Mouse (Mus musculus) lung, embryonic 15.5 days (tissue): ENCODE measurements around the gene Mfn2. TPM values are rescaled to one million over a fixed set of nuclear protein-coding genes. Genes with fewer than 3 reads are reported as not detected.

Source experiments
- ATAC-seq: fragments of 200-750 bp; cut with Nextera tagmentation; 2 replicates; pipeline ENCODE4 v1.8.0; 2017; ENCODE audit warnings: moderate number of reproducible peaks, borderline replicate concordance; ENCODE audit not compliant: low FRiP score, low TSS enrichment; ENCODE audit errors: extremely low read depth
- H3K27ac ChIP-seq: fragments of 300-500 bp; sonication (generic); 2 replicates; pipeline ENCODE4 v1.5.1; 2015; ENCODE audit warnings: moderate library complexity, mild to moderate bottlenecking, inconsistent platforms
- H3K27me3 ChIP-seq: fragments of 300-500 bp; sonication (generic); 2 replicates; pipeline ENCODE4 v1.6.1; 2015; ENCODE audit warnings: inconsistent platforms
- H3K36me3 ChIP-seq: fragments of 300-500 bp; sonication (generic); 2 replicates; pipeline ENCODE4 v1.6.1; 2015; ENCODE audit warnings: inconsistent platforms
- H3K4me1 ChIP-seq: fragments of 300-500 bp; sonication (generic); 2 replicates; pipeline ENCODE4 v1.6.1; 2015; ENCODE audit warnings: inconsistent platforms
- H3K4me2 ChIP-seq: fragments of 300-500 bp; sonication (generic); 2 replicates; pipeline ENCODE4 v1.6.1; 2015; ENCODE audit warnings: inconsistent platforms, mild to moderate bottlenecking, moderate library complexity
- H3K4me3 ChIP-seq: fragments of 300-500 bp; sonication (generic); 2 replicates; pipeline ENCODE4 v1.5.1; 2015; ENCODE audit warnings: mild to moderate bottlenecking, inconsistent platforms
- H3K9ac ChIP-seq: fragments of 300-500 bp; sonication (generic); 2 replicates; pipeline ENCODE4 v1.6.1; 2015; ENCODE audit warnings: inconsistent platforms
- H3K9me3 ChIP-seq: fragments of 300-500 bp; sonication (generic); 2 replicates; pipeline ENCODE4 v1.6.1; 2016; ENCODE audit warnings: inconsistent platforms
- WGBS: fragments of 180-500 bp; shearing (Covaris S2); methylation state at CpG from one replicate; pipeline ENCODE4 v1.1.7; 2015; 5-methylcytosine and 5-hydroxymethylcytosine counted together
- polyA plus RNA-seq: library from polyadenylated mRNA; unstranded; fragments of >200 nt; fragmentation: Nextera tagmentation; extraction: Ambion mirVana; gene quantifications from 2 replicates; pipeline ENCODE4 v1.2.1, GENCODE M21; 2015

Gene Mfn2
- polyA plus RNA-seq, 1 experiment from 2014 or later: 36.2 TPM

DNA sequence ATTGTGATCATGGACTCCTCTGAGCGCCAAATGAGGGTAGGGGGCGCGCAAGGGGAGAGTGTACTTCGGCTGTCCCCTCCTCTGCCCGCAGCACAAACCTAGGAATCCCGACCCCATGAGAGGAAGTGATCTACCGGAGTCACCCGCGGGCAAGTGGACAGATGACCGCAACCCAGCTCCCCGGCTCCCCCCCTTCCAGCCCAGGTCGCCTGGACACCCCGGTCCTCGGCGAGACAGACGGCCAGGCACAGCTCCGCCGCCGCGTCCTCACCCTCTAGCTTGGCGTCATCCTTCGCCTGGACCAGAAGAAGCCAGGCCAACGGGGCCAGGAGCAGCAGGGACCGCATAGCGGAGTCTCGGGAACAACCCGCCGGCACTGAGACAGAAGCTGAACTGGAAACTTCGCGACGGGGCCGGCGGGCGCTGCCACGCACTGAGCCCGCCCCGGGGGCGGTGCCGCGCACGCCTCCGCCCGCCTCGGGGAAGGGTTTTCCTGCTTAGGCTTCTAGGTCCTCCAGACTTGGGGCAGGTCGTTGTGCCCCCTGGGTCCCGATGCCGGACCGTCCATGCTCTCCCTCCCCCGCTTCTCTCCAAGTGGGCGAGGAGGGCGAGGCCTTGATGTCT, 31.9 kb upstream of the Mfn2 start, which contains the start of gene Plod1:
TSS of gene Plod1 (minus strand) at position 437 of the 624 bp plus-strand sequence.
- Histone ChIP-seq H3K9me3 (no peaks in the 10 kb centered on the region), H3K27me3 (no peaks in the 10 kb centered on the region), H3K4me1 (peaks cover 33% of the 10 kb centered on the region), H3K9ac (peak within 1 kb of the TSS; percentile 72), H3K36me3 (no peaks in the 10 kb centered on the region), H3K4me3 (peak within 1 kb of the TSS; percentile 56), H3K4me2 (peak within 1 kb of the TSS; percentile 75), H3K27ac (peak within 1 kb of the TSS; percentile 56)
- ATAC-seq: peak; percentile 67
- under 1% methylated on average over 46 of the region's 51 CpGs for WGBS

DNA sequence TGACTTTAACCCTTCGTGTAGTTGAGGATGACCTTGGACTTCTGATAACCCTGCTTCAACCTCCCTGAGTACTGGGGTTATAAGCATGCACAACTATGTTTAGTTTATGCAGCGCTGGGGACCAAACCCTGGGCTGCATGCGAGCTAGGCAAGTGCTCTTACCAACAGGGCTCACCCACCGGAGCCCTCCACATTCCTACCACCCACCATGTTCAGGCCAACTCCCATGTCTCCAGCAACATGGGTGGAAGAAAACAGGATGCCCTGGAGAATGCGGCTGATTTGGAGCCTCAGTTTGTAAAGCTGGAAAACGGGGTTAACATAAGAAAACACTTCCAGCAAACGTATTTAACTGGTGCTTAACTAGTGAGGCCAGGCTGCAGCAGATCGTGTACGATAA, 31.4 kb upstream of the Mfn2 start:
- Histone ChIP-seq H3K4me3 (peak overlapping the region; percentile 56), H3K9ac (peak overlapping the region; percentile 72), H3K27ac (peak overlapping the region; percentile 56; the same call in 1 of the 2 replicates), H3K4me1 (peaks cover 32% of the 10 kb centered on the region), H3K4me2 (peak overlapping the region; percentile 75), H3K9me3 (no peaks in the 10 kb centered on the region), H3K27me3 (no peaks in the 10 kb centered on the region), H3K36me3 (no peaks in the 10 kb centered on the region)
- WGBS: 14% methylated on average over 9 of the region's 9 CpGs
- no peak for ATAC-seq

DNA sequence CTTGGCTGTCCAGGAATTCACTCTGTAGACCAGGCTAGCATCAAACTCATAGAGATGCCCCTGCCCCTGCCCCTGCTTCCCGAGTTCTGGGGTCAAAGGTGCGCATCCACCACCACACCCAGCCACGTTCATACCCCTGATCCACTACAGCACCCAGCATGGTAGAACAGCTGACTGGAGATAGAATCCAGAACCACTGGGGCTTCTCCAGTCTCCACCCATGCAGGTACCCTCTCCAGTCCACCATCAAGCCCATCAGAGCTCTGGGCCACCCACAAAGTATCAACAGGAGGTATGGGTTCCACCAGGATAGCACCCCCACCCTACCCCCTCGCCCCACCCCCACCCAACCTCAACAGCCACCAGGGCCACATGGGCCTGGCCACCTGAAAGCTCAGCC, 30.1 kb upstream of the Mfn2 start:
- peaks cover 24% of the 10 kb centered on the region for H3K4me1 ChIP-seq
- no peak overlapping the region for H3K9ac ChIP-seq
- H3K4me2 ChIP-seq: no peak overlapping the region
- H3K36me3 ChIP-seq: no peaks in the 10 kb centered on the region; the same call in 1 of the 2 replicates
- no peak for ATAC-seq
- no peaks in the 10 kb centered on the region for H3K9me3 ChIP-seq
- H3K4me3 ChIP-seq: no peak overlapping the region
- no peak overlapping the region for H3K27ac ChIP-seq
- no peaks in the 10 kb centered on the region for H3K27me3 ChIP-seq
- WGBS: 79% methylated on average over 4 of the region's 4 CpGs

DNA sequence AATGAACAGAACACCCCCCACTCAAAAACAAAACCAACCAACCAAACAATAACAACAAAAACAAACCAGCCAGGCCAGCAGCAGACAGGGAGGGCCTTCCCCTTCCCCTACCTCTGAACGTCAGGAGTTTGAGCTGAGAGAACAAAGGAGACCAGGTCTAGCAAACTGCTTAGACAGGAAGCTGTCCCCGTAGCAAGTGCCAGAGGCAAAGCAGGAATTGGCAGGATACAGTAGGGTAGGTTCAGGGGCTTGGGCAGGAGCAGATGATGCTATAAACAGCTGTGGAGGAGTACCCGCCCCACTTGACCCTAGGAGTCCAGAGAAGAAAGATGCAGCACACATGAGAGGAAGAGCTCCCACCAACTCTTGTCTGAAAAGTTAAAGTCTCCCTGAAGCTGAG, 29.6 kb upstream of the Mfn2 start:
- Histone ChIP-seq H3K4me3 (no peak overlapping the region), H3K9me3 (no peaks in the 10 kb centered on the region), H3K9ac (no peak overlapping the region), H3K4me1 (peaks cover 20% of the 10 kb centered on the region), H3K27me3 (no peaks in the 10 kb centered on the region), H3K27ac (no peak overlapping the region), H3K4me2 (no peak overlapping the region), H3K36me3 (no peaks in the 10 kb centered on the region; the same call in 1 of the 2 replicates)
- no peak for ATAC-seq
- WGBS: 59% methylated on average over 3 of the region's 3 CpGs

DNA sequence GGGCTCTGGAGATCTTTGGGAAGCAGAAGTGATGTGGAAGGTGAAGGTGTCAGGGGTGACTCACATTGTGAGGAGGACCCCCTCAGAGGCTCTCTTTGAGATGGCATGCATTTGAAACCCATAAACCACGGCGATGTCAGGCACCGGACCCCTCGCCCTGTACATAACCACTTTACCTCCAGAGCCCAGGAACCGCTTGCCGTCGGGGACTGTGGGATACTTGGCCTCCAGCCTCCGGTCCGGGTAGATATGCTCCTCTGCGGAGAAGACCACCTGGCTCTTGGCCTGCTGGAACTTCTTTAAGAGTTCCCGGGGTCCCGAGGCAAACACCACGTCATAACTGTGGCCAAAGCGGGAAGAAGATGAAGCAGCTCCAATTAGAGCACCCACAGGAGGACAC, 26.4 kb upstream of the Mfn2 start:
- no peaks in the 10 kb centered on the region for H3K27me3 ChIP-seq
- no peak overlapping the region for H3K4me2 ChIP-seq
- 96% methylated on average over 14 of the region's 14 CpGs for WGBS
- H3K4me3 ChIP-seq: no peak overlapping the region
- H3K4me1 ChIP-seq: peaks cover 8% of the 10 kb centered on the region
- no peaks in the 10 kb centered on the region; the same call in 1 of the 2 replicates for H3K36me3 ChIP-seq
- no peaks in the 10 kb centered on the region for H3K9me3 ChIP-seq
- no peak for ATAC-seq
- H3K27ac ChIP-seq: no peak overlapping the region
- no peak overlapping the region for H3K9ac ChIP-seq

DNA sequence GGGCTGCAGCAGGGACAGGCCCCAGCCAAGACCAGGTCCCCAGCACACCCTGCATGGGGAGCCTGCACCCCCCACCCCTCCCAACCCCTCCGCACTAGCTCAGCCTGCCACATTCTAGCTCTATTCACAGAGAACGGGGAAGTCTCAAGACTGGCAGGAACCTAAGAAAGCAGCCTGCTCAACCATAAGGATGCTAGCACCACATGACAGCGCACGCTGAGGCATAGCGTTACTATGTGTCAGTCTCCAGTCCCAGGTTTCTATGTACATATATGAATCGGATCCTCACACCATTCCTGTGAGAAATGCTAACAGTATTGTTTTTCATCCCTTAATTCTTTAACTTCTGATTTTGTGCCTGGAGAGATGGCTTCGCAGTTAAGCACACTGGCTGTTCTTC, 24.0 kb upstream of the Mfn2 start:
- Histone ChIP-seq H3K27ac (no peak overlapping the region), H3K4me2 (no peak overlapping the region), H3K4me3 (no peak overlapping the region), H3K27me3 (no peaks in the 10 kb centered on the region), H3K9ac (no peak overlapping the region), H3K9me3 (no peaks in the 10 kb centered on the region), H3K36me3 (no peaks in the 10 kb centered on the region; the same call in 1 of the 2 replicates), H3K4me1 (no peaks in the 10 kb centered on the region)
- 73% methylated on average over 7 of the region's 7 CpGs for WGBS
- no peak for ATAC-seq

DNA sequence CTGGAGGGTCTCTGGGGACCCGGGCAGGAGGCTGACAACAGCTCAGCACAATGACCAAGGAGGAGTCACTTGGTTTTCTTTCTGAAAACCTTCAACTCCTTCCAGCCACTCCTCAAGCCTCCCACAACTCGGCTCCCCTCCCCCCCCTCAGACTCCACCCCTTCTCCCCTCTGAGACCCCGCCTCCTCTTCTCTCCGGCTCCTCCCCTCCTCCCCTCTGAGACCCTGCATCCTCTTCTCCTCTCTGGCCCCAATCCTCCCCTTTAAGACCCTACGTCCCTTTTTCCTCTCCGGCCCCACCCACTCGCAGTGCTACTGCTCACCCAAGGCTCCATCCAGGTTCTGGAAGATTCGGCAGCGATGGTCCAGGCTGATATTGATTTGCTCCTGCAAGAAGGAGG, 23.6 kb upstream of the Mfn2 start:
- ATAC-seq: no peak
- Histone ChIP-seq H3K9ac (no peak overlapping the region), H3K4me1 (no peaks in the 10 kb centered on the region), H3K9me3 (no peaks in the 10 kb centered on the region), H3K27me3 (no peaks in the 10 kb centered on the region), H3K36me3 (no peaks in the 10 kb centered on the region; the same call in 1 of the 2 replicates), H3K27ac (no peak overlapping the region), H3K4me3 (no peak overlapping the region), H3K4me2 (no peak overlapping the region)
- WGBS: 29% methylated on average over 9 of the region's 9 CpGs

DNA sequence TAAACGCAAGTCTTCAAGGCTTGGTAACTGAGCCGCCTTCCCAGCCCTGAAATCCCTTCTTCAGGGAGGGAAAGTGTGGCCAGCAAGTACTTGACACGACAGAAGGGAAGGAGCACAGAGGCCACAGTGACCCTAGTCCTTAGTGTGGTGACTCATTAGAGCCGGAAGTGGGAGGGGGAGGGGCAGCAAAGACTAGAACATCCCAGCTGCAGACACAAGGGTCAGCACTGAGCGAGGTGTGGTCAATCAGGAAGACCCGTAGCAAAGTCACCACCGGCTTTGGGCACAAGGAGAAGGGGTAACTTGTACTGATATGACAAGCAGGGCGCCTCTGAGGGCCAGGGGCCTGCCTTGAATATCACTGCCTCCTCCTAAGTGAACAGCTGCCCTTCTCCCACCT, 23.2 kb upstream of the Mfn2 start:
- Histone ChIP-seq H3K9me3 (no peaks in the 10 kb centered on the region), H3K36me3 (no peaks in the 10 kb centered on the region; the same call in 1 of the 2 replicates), H3K9ac (no peak overlapping the region), H3K4me1 (no peaks in the 10 kb centered on the region), H3K4me3 (no peak overlapping the region), H3K27ac (no peak overlapping the region), H3K4me2 (no peak overlapping the region), H3K27me3 (no peaks in the 10 kb centered on the region)
- peak; percentile 15; the same call in 1 of the 2 replicates for ATAC-seq
- 32% methylated on average over 8 of the region's 8 CpGs for WGBS

DNA sequence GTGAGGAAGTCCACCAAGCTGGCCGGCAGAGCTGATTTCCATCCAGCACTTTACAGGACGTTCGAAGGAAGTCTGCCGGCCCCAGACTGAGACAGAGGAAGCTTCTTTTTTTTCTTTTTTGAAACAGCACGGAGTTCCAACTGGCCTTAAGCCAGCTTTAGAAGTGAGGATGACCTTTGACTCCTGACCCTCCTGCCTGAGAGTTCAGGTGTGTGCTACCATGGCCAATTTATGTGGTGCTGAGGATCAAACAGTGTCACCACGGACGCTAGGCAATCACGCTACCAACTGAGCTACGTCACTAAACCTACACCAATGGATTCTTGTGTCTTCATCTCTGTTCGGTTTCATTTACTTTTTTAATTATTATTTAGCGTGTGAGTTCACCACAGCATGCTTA, 17.8 kb upstream of the Mfn2 start:
- H3K36me3 ChIP-seq: 0 out of 2 replicates have a peak, but pooled peaks cover 5% of the 10 kb centered on the region
- WGBS: 72% methylated on average over 11 of the region's 11 CpGs
- H3K9ac ChIP-seq: no peak overlapping the region
- H3K4me3 ChIP-seq: no peak overlapping the region
- no peaks in the 10 kb centered on the region for H3K4me1 ChIP-seq
- H3K27ac ChIP-seq: no peak overlapping the region
- no peak for ATAC-seq
- no peak overlapping the region for H3K4me2 ChIP-seq
- no peaks in the 10 kb centered on the region for H3K27me3 ChIP-seq
- no peaks in the 10 kb centered on the region for H3K9me3 ChIP-seq

DNA sequence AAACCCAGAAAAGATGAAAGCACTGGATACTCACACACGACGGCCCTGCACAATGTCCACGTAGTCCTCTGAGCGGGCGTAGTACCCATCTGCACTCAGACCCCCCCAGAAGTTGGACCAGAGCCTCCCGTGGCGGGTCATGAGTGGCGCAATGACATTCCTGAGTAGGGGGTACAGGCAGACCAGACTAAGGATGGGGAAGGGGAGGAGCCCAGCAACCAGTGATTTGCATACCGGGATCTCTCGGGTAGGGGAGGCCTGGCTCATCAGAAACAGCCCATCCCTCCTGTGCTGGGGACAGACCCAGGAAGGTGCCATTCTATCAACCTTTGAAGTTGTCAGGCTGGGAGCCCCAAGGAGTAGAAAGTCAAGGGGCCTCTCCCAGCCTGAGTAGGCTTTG, 16.5 kb upstream of the Mfn2 start:
- no peak overlapping the region for H3K27ac ChIP-seq
- WGBS: 30% methylated on average over 10 of the region's 10 CpGs
- no peaks in the 10 kb centered on the region for H3K4me1 ChIP-seq
- ATAC-seq: no peak
- no peak overlapping the region for H3K9ac ChIP-seq
- H3K36me3 ChIP-seq: 0 out of 2 replicates have a peak, but pooled peaks cover 5% of the 10 kb centered on the region
- H3K4me2 ChIP-seq: no peak overlapping the region
- no peaks in the 10 kb centered on the region for H3K9me3 ChIP-seq
- H3K27me3 ChIP-seq: no peaks in the 10 kb centered on the region
- no peak overlapping the region for H3K4me3 ChIP-seq

DNA sequence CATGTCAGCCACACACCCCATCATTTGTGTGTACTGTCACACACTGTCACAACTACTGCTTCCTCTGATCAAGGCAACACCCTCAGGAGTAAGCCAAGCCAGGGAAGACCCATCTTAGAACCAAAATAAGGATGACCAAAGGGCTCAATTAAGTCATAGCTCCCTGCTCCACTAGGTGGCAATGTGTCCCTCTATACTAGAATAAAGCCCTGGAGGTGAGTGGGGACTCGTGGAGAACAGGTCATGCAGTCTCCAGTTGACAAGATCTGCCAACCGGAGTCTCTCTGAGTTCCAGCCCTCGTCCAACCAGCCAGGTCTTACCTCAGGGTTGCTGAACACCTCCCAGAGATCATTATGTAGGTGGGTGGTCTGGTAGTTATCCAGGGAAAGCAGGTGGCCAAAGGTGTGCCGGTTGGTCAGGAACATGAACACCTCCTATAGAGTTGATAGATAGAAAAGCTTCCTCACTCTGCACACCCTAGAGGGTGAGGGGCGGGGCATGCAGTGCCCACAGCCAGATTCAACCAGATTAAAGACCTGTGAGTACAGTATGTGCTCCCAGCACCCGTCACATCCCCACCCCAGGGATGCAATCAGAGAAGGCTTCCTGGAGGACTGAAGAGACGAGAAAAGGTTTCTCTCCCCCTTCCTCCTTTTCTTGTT, 14.1 kb upstream of the Mfn2 start:
- H3K4me3 ChIP-seq: no peak overlapping the region
- H3K4me2 ChIP-seq: no peak overlapping the region
- H3K9ac ChIP-seq: no peak overlapping the region
- no peaks in the 10 kb centered on the region for H3K9me3 ChIP-seq
- H3K27ac ChIP-seq: no peak overlapping the region
- WGBS: 55% methylated on average over 7 of the region's 7 CpGs
- H3K27me3 ChIP-seq: no peaks in the 10 kb centered on the region
- no peaks in the 10 kb centered on the region for H3K4me1 ChIP-seq
- no peak for ATAC-seq
- H3K36me3 ChIP-seq: peaks cover 9% of the 10 kb centered on the region; the same call in 1 of the 2 replicates

DNA sequence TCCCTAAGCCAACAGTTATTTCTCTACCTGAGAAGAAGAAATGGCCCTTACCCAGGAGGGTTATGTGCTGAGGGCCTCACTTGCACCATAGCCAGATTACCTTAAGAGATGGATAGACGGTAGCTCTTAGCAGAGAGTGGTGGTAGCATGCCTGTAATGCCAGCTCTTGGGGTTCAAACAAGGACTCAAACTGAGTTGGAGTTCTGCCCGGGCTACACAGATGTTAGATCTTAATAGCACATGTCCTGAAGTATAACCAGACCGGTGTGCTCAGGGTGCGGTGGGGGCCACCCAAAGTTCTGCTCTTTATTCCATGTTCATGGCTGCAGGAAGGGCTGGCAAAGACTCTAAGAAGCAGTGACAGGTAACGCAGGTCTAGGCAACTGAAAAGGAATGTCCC, 5.0 kb upstream of the Mfn2 start:
- ATAC-seq: no peak
- H3K9me3 ChIP-seq: no peaks in the 10 kb centered on the region
- no peaks in the 10 kb centered on the region for H3K27me3 ChIP-seq
- peaks cover 4% of the 10 kb centered on the region for H3K4me1 ChIP-seq
- 73% methylated on average over 5 of the region's 5 CpGs for WGBS
- H3K4me3 ChIP-seq: no peak overlapping the region
- no peak overlapping the region for H3K9ac ChIP-seq
- H3K36me3 ChIP-seq: peaks cover 5% of the 10 kb centered on the region; the same call in 1 of the 2 replicates
- no peak overlapping the region for H3K27ac ChIP-seq
- no peak overlapping the region for H3K4me2 ChIP-seq
